Mouse (Mus musculus) midbrain, embryonic 11.5 days (tissue): Measurements from ENCODE around the gene Apold1. TPM values are rescaled to one million over a fixed set of nuclear protein-coding genes. Genes with fewer than 3 reads are reported as not detected.

Source experiments
- ATAC-seq: fragments of 200-750 bp; cut with Nextera tagmentation; 2 replicates; pipeline ENCODE4 v1.8.0; 2017; ENCODE audit warnings: moderate TSS enrichment, moderate library complexity; ENCODE audit not compliant: low FRiP score
- DNase-seq: peaks from one replicate; pipeline ENCODE4 v3.0.0; 2015; ENCODE audit warnings: low spot score; ENCODE audit errors: missing footprints
- H3K27ac ChIP-seq: fragments of 300-500 bp; sonication (generic); 2 replicates; pipeline ENCODE4 v1.5.1; 2014; ENCODE audit warnings: low read depth, low read length
- H3K27me3 ChIP-seq: fragments of 300-500 bp; sonication (generic); 2 replicates; pipeline ENCODE4 v1.6.1; 2014; ENCODE audit warnings: mild to moderate bottlenecking, low read length, moderate library complexity, mixed read lengths; ENCODE audit not compliant: control insufficient read depth, insufficient read depth
- H3K36me3 ChIP-seq: fragments of 300-500 bp; sonication (generic); 2 replicates; pipeline ENCODE4 v1.6.1; 2014; ENCODE audit warnings: mild to moderate bottlenecking, low read length, moderate library complexity, mixed read lengths; ENCODE audit not compliant: control insufficient read depth, insufficient read depth
- H3K4me1 ChIP-seq: fragments of 300-500 bp; sonication (generic); 2 replicates; pipeline ENCODE4 v1.6.1; 2014; ENCODE audit warnings: low read length; ENCODE audit not compliant: control insufficient read depth, insufficient read depth
- H3K4me2 ChIP-seq: fragments of 300-500 bp; sonication (generic); 2 replicates; pipeline ENCODE4 v1.6.1; 2014; ENCODE audit warnings: mild to moderate bottlenecking, moderate library complexity
- H3K4me3 ChIP-seq: fragments of 300-500 bp; sonication (generic); 2 replicates; pipeline ENCODE4 v1.5.1; 2014; ENCODE audit warnings: low read depth, low read length
- H3K9ac ChIP-seq: fragments of 300-500 bp; sonication (generic); 2 replicates; pipeline ENCODE4 v1.6.1; 2014; ENCODE audit warnings: low read length
- H3K9me3 ChIP-seq: fragments of 300-500 bp; sonication (generic); 2 replicates; pipeline ENCODE4 v1.6.1; 2016; ENCODE audit warnings: low read length; ENCODE audit not compliant: control insufficient read depth
- WGBS: fragments of 180-500 bp; shearing (Covaris S2); extraction: QIAGEN DNeasy Blood & Tissue Kit; methylation state at CpG from one replicate; pipeline ENCODE4 v1.1.7; 2014; 5-methylcytosine and 5-hydroxymethylcytosine counted together
- polyA plus RNA-seq: library from polyadenylated mRNA; unstranded; fragments of >200 nt; fragmentation: Nextera tagmentation; extraction: Ambion mirVana; gene quantifications from 2 replicates; pipeline ENCODE4 v1.2.1, GENCODE M21; 2014

The Apold1 gene
- polyA plus RNA-seq, 1 experiment from 2014 or later: 2.8 TPM

GRCm38 (mm10) chr6:134990674-134991073 is 9.2 kb downstream of the Apold1 start:
- Histone ChIP-seq H3K4me1 (no peaks in the 10 kb centered on the region), H3K27ac (no peak overlapping the region), H3K27me3 (no peaks in the 10 kb centered on the region), H3K36me3 (no peaks in the 10 kb centered on the region), H3K4me3 (no peak overlapping the region), H3K9ac (no peak overlapping the region), H3K4me2 (no peak overlapping the region), H3K9me3 (no peaks in the 10 kb centered on the region)
- ATAC-seq (no peak), DNase-seq (no peak)
- 93% methylated on average over 6 of the region's 6 CpGs for WGBS

DNA sequence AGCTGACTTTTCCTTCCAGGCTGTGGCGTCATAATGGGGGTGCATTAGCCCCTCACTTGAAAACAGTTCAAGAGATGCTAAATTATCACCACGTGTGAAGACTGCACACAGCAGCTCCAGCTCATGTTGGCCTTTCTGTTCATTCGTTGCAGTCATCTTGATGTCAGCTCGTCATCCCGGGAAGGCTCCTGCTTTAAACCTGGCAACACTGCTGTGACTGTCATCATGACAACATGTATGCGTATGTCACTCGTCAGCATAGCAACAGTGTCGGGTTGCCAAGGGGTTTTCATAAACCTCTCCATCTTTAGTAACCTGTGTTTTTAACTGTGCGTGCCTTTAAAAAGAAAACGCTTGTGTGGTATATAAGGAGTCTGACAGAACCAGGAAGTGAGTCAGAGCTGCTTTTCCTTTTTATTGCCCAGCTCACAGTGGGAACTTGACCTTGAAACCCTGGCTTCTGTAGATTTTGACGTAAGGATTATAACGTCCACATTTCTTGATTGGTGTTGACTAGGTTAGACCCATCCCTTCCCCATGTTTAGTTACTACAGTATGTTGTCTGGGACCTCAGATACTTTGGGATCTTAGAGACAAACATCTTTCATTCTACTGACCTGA is 12.6 kb downstream of the Apold1 start:
- H3K36me3 ChIP-seq: no peaks in the 10 kb centered on the region
- ATAC-seq (no peak), DNase-seq (no peak)
- no peak overlapping the region for H3K4me2 ChIP-seq
- no peaks in the 10 kb centered on the region for H3K27me3 ChIP-seq
- no peak overlapping the region for H3K27ac ChIP-seq
- WGBS: 81% methylated on average over 12 of the region's 12 CpGs
- no peak overlapping the region for H3K9ac ChIP-seq
- H3K9me3 ChIP-seq: no peaks in the 10 kb centered on the region
- H3K4me1 ChIP-seq: no peaks in the 10 kb centered on the region
- H3K4me3 ChIP-seq: no peak overlapping the region

DNA sequence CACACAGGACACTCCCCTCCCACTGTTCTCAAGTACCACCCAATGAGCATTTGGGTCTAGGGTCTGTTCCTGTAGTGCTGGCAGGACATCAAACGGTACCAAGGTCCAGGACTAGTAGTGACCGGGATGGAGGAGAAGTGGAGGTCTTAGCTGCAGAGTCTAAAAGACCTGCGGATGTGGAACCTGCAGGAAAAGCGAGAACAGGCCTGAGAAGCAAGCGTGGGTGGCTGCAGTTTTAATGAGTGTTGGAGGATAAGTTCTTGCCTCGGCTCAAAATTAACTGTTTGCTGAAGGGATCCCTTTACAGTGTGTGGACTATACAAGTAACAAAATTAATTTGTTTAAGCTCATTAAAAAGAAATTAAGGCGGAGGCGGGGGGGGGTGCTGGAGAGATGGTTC is 13.5 kb downstream of the Apold1 start:
- no peaks in the 10 kb centered on the region for H3K36me3 ChIP-seq
- ATAC-seq (no peak), DNase-seq (no peak)
- H3K9ac ChIP-seq: no peak overlapping the region
- no peaks in the 10 kb centered on the region for H3K27me3 ChIP-seq
- 84% methylated on average over 8 of the region's 8 CpGs for WGBS
- H3K4me3 ChIP-seq: no peak overlapping the region
- H3K4me2 ChIP-seq: no peak overlapping the region
- no peaks in the 10 kb centered on the region for H3K4me1 ChIP-seq
- H3K9me3 ChIP-seq: no peaks in the 10 kb centered on the region
- no peak overlapping the region for H3K27ac ChIP-seq

DNA sequence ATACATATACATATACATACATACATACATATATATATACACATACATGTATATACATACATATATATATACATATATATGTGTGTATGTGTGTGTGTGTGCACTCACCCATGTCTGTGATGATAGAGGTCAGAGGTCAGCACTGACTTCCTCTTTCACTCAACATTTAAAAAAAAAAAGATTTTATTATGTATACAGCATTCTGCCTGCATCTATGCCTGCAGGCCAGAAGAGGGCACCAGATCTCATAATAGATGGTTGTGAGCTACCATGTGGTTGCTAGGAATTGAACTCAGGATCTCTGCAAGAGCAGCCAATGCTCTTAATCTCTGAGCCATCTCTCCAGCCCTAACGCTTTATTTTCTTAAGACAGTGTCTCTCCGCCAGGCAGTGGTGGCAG is 15.4 kb downstream of the Apold1 start:
- Histone ChIP-seq H3K27ac (no peak overlapping the region), H3K27me3 (no peaks in the 10 kb centered on the region), H3K4me3 (no peak overlapping the region), H3K4me1 (no peaks in the 10 kb centered on the region), H3K9me3 (no peaks in the 10 kb centered on the region), H3K4me2 (no peak overlapping the region), H3K36me3 (no peaks in the 10 kb centered on the region), H3K9ac (no peak overlapping the region)
- ATAC-seq: no peak
- WGBS: 88% methylated on average over 2 of the region's 2 CpGs
- no peak for DNase-seq

GRCm38 (mm10) chr6:134998076-134998475 is 16.6 kb downstream of the Apold1 start:
- no peaks in the 10 kb centered on the region for H3K4me1 ChIP-seq
- no peak overlapping the region for H3K9ac ChIP-seq
- no peak overlapping the region for H3K4me3 ChIP-seq
- H3K27me3 ChIP-seq: no peaks in the 10 kb centered on the region
- H3K4me2 ChIP-seq: no peak overlapping the region
- WGBS: 89% methylated on average over 8 of the region's 8 CpGs
- H3K9me3 ChIP-seq: no peaks in the 10 kb centered on the region
- ATAC-seq (no peak), DNase-seq (no peak)
- no peak overlapping the region for H3K27ac ChIP-seq
- H3K36me3 ChIP-seq: no peaks in the 10 kb centered on the region

DNA sequence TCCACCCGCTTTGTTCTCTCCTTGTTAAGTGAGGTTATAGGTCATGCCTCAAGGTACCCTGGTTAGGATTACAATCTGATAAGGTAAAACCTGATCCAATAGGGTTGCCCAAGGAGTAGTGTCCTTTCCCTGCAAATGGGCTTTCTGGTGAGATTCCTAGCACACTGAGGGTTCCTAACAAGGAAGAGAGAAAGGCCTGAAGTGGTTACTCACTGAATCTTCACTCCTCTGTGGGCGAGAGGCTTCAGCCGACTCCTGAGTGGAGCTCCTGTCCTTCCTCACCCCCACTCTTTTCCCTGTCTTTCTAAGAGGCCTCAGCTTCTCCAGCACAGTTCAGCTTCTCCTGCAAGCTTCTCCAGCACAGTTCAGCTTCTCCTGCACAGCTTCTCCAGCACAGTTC is 17.3 kb downstream of the Apold1 start:
- Histone ChIP-seq H3K4me2 (no peak overlapping the region), H3K27ac (no peak overlapping the region), H3K27me3 (no peaks in the 10 kb centered on the region), H3K9me3 (no peaks in the 10 kb centered on the region), H3K4me3 (no peak overlapping the region), H3K4me1 (no peaks in the 10 kb centered on the region), H3K36me3 (no peaks in the 10 kb centered on the region), H3K9ac (no peak overlapping the region)
- WGBS: 82% methylated on average over 3 of the region's 3 CpGs
- ATAC-seq (no peak), DNase-seq (no peak)

DNA sequence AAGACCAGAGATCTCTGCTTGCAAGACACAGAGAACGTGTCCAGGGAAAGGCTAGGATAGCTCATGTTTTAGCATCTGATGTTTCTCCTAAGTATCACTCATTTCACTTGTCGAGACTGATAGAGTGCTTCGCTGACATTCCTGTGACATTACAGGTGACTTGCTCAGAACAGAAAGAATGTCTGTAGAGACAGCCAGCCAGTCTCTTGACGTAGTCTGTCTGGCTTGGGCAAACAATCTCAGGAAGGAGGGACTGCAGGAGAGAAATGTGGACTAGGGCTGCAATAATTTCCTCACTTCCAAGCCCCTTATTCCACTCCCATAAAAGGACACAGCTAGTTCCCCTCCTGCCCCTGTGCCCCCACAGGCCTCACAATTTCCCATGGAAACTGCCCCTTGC is 18.8 kb downstream of the Apold1 start:
- Histone ChIP-seq H3K9ac (no peak overlapping the region), H3K27ac (no peak overlapping the region), H3K4me1 (no peaks in the 10 kb centered on the region), H3K4me3 (no peak overlapping the region), H3K9me3 (no peaks in the 10 kb centered on the region), H3K27me3 (no peaks in the 10 kb centered on the region), H3K36me3 (no peaks in the 10 kb centered on the region), H3K4me2 (no peak overlapping the region)
- DNase-seq (no peak), ATAC-seq (no peak)
- 85% methylated on average over 4 of the region's 4 CpGs for WGBS

DNA sequence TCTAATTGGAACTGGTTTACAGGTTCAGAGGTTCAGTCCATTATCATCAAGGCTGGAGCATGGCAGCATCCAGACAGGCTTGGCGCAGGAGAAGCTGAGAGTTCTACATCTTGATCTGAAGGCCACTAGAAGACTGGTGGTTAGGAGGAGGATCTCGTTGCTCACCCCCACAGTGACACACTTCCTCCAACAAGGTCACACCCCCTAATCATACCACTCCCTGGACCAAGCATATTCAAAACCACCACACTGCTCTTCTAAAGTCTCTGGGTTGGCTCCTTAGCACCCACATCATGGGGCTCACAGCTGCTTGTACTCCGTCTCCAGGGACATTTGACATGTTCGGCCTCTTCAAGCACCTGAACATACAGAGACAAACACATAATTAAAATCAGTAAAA is 20.5 kb downstream of the Apold1 start:
- Histone ChIP-seq H3K36me3 (no peaks in the 10 kb centered on the region), H3K9ac (no peak overlapping the region), H3K27me3 (no peaks in the 10 kb centered on the region), H3K4me2 (no peak overlapping the region), H3K9me3 (no peaks in the 10 kb centered on the region), H3K4me3 (no peak overlapping the region), H3K4me1 (no peaks in the 10 kb centered on the region), H3K27ac (no peak overlapping the region)
- WGBS: 92% methylated on average over 4 of the region's 4 CpGs
- DNase-seq (no peak), ATAC-seq (no peak)

- H3K9me3 ChIP-seq: no peaks in the 10 kb centered on the region
- 96% methylated on average over 4 of the region's 4 CpGs for WGBS
- no peak overlapping the region for H3K27ac ChIP-seq
- no peaks in the 10 kb centered on the region for H3K4me1 ChIP-seq
- no peak overlapping the region for H3K9ac ChIP-seq
- H3K27me3 ChIP-seq: no peaks in the 10 kb centered on the region
- DNase-seq (no peak), ATAC-seq (no peak)
- H3K4me3 ChIP-seq: no peak overlapping the region
- no peak overlapping the region for H3K4me2 ChIP-seq
- no peaks in the 10 kb centered on the region for H3K36me3 ChIP-seq
Measured at GRCm38 (mm10) chr6:135006372-135006771, 24.9 kb downstream of the Apold1 start.
